Comparison of ENCODE assay signal across 10 mouse cellular contexts in the genomic region with DNA sequence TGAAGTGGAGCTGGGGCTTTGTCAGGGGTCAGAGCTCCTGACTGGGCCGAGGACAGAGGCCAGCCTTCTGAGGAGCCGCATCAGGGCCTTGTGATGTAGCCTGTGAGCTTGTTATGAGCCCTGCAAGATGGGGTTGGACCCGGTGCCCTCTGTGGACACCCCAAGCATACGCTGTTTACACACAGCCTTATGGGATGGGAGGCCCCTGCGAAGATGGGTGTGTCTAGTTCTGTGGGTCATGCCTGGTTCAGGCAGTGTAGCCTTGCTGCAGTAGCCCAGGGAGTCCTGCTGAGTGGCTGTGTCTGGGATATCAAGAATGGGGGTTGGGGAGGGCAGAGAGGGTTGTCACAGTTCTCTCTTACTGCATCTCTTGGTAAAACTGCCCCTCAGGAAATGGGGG. TPM values are rescaled to one million over a fixed set of nuclear protein-coding genes. Genes with fewer than 3 reads are reported as not detected.
DNase-seq lines count a peak whose midpoint lies in the region; ATAC-seq and TF ChIP-seq lines count a peak whose summit lies in the region.
"Had no signal": no experiment of that assay in that cellular context is flagged by ENCODE, and none has a peak within 500 bp of the region (broad histone marks: within the 10 kb centered on the region; RNA-seq: fewer than 3 reads in every experiment).

No protein-coding gene starts in this region.

- H3K36me3 ChIP-seq in heart, embryonic 10.5 days, result peaks cover 17% of the 10 kb centered on the region
- H3K36me3 ChIP-seq in E14TG2a.4 (ENCODE audit: insufficient read depth, low read length), result peaks cover 67% of the 10 kb centered on the region
- H3K36me3 ChIP-seq in hindbrain, embryonic 11.5 days (ENCODE audit: control insufficient read depth, insufficient read depth, low read length), result no peaks in the 10 kb centered on the region
- peaks cover 48% of the 10 kb centered on the region for H3K36me3 ChIP-seq in midbrain, embryonic 13.5 days
- H3K36me3 ChIP-seq: liver, embryonic 13.5 days had no signal

- TF ChIP-seq CTCF in E14TG2a.4 (conservative IDR thresholded peaks at IDR 0.05; ENCODE audit: low read length), result no peak

- no peak for DNase-seq in heart, embryonic 10.5 days (ENCODE audit: low spot score)
- DNase-seq in heart, adult 11 months, result no peak
- no peak for DNase-seq in hindbrain, embryonic 11.5 days (ENCODE audit: low spot score)
- no peak for DNase-seq in thymus, postnatal 36 days
- DNase-seq in ovary, postnatal 10 days (ENCODE audit: low spot score), result no peak
- DNase-seq in cerebellum, adult 8-10 months, result no peak
- DNase-seq: gastrocnemius, postnatal 14 days; liver, embryonic 13.5 days had no signal

- H3K27ac ChIP-seq in heart, embryonic 10.5 days, result peak overlapping the region; percentile 42; the same call in 1 of the 2 replicates
- no peak overlapping the region for H3K27ac ChIP-seq in hindbrain, embryonic 11.5 days (ENCODE audit: low read depth, low read length)
- peak overlapping the region; percentile 74 for H3K27ac ChIP-seq in midbrain, embryonic 13.5 days
- H3K27ac ChIP-seq: liver, embryonic 13.5 days had no signal

- H3K4me1 ChIP-seq in heart, embryonic 10.5 days, result peaks cover 98% of the 10 kb centered on the region
- peaks cover 99% of the 10 kb centered on the region for H3K4me1 ChIP-seq in E14TG2a.4 (replicated peaks; ENCODE audit: low read depth, low read length)
- H3K4me1 ChIP-seq in hindbrain, embryonic 11.5 days (replicated peaks; ENCODE audit: control insufficient read depth, insufficient read depth, low read length), result peaks cover 9% of the 10 kb centered on the region
- H3K4me1 ChIP-seq in midbrain, embryonic 13.5 days (replicated peaks), result peaks cover 87% of the 10 kb centered on the region

- 0 out of 2 replicates have a peak overlapping the region, but pooled peaks have one; percentile 11 for H3K9ac ChIP-seq in hindbrain, embryonic 11.5 days (ENCODE audit: low read depth, low read length)
- H3K9ac ChIP-seq in midbrain, embryonic 13.5 days (replicated peaks), result peak overlapping the region; percentile 29; the same call in 1 of the 2 replicates
- H3K9ac ChIP-seq: liver, embryonic 13.5 days had no signal

- H3K27me3 ChIP-seq in heart, embryonic 10.5 days (ENCODE audit: insufficient read depth, poor library complexity, severe bottlenecking), result no peaks in the 10 kb centered on the region
- no peaks in the 10 kb centered on the region for H3K27me3 ChIP-seq in E14TG2a.4 (ENCODE audit: insufficient read depth, low read length)
- H3K27me3 ChIP-seq in hindbrain, embryonic 11.5 days (ENCODE audit: control insufficient read depth, insufficient read depth, low read length), result no peaks in the 10 kb centered on the region
- H3K27me3 ChIP-seq in midbrain, embryonic 13.5 days, result no peaks in the 10 kb centered on the region
- H3K27me3 ChIP-seq: liver, embryonic 13.5 days had no signal

- WGBS in heart, embryonic 10.5 days, result 79% methylated on average over 5 of the region's 5 CpGs
- 72% methylated on average over 5 of the region's 5 CpGs for WGBS in hindbrain, embryonic 11.5 days
- 89% methylated on average over 5 of the region's 5 CpGs for WGBS in midbrain, embryonic 13.5 days

- no peak overlapping the region for H3K4me2 ChIP-seq in hindbrain, embryonic 11.5 days (replicated peaks; ENCODE audit: low read depth, low read length)
- H3K4me2 ChIP-seq in midbrain, embryonic 13.5 days (replicated peaks), result no peak overlapping the region
- H3K4me2 ChIP-seq: liver, embryonic 13.5 days had no signal

- H3K4me3 ChIP-seq in heart, embryonic 10.5 days, result no peak overlapping the region
- peak overlapping the region; percentile 61 for H3K4me3 ChIP-seq in E14TG2a.4 (replicated peaks; ENCODE audit: low read length)
- no peak overlapping the region for H3K4me3 ChIP-seq in hindbrain, embryonic 11.5 days (ENCODE audit: low read depth, low read length)
- no peak overlapping the region for H3K4me3 ChIP-seq in midbrain, embryonic 13.5 days (replicated peaks)
- H3K4me3 ChIP-seq: liver, embryonic 13.5 days had no signal

- ATAC-seq in hindbrain, embryonic 11.5 days (ENCODE audit: low FRiP score), result no peak
- no peak for ATAC-seq in midbrain, embryonic 13.5 days

- no peaks in the 10 kb centered on the region for H3K9me3 ChIP-seq in heart, embryonic 10.5 days
- no peaks in the 10 kb centered on the region for H3K9me3 ChIP-seq in E14TG2a.4 (ENCODE audit: low read length)
- H3K9me3 ChIP-seq in hindbrain, embryonic 11.5 days (ENCODE audit: control insufficient read depth, low read length), result no peaks in the 10 kb centered on the region
- no peaks in the 10 kb centered on the region for H3K9me3 ChIP-seq in midbrain, embryonic 13.5 days
- H3K9me3 ChIP-seq: liver, embryonic 13.5 days had no signal

RNA-seq across cellular contexts. Expression of a gene that starts 13.7 kb away (rescaled TPM):
- polyA plus RNA-seq in heart, embryonic 10.5 days (2016; fragmentation: Nextera tagmentation; extraction: Ambion mirVana), result 9.3 and 12.7 TPM in 2 replicates
- polyA plus RNA-seq in hindbrain, embryonic 11.5 days (2014; fragmentation: Nextera tagmentation; extraction: Ambion mirVana), result 13.0 and 14.4 TPM in 2 replicates
- 31.6 and 39.1 TPM in 2 replicates for polyA plus RNA-seq in midbrain, embryonic 13.5 days (2015; fragmentation: Nextera tagmentation; extraction: Ambion mirVana)
